Mouse (Mus musculus) heart, embryonic 14.5 days (tissue): ENCODE measurements around the gene Mib2. TPM values are rescaled to one million over a fixed set of nuclear protein-coding genes. Genes with fewer than 3 reads are reported as not detected.

ENCODE experiments used
- ATAC-seq: fragments of 200-750 bp; cut with Nextera tagmentation; 2 replicates; pipeline ENCODE4 v1.8.0; 2017; ENCODE audit warnings: low read depth, moderate TSS enrichment; ENCODE audit not compliant: insufficient number of reproducible peaks, insufficient read depth, low FRiP score
- H3K27ac ChIP-seq, 2 experiments: fragments of 200-500 bp in 1 of 2; fragments of 300-500 bp in 1 of 2; sonication (generic) in 1 of 2; replicated peaks in 1 of 2; 2 replicates each; pipeline ENCODE4 v1.5.1; 2012 to 2014; ENCODE audit warnings: low read depth in 2 of 2, low read length in 2 of 2, control low read depth in 1 of 2, mild to moderate bottlenecking in 1 of 2, mixed read lengths in 1 of 2; ENCODE audit not compliant: control insufficient read depth in 1 of 2, insufficient read depth in 1 of 2
- H3K27me3 ChIP-seq: fragments of 300-500 bp; sonication (generic); 2 replicates; pipeline ENCODE4 v1.6.1; 2014; ENCODE audit warnings: mild to moderate bottlenecking, low read length, control low read depth; ENCODE audit not compliant: control insufficient read depth, insufficient read depth
- H3K36me3 ChIP-seq: fragments of 300-500 bp; sonication (generic); 2 replicates; pipeline ENCODE4 v1.6.1; 2014; ENCODE audit warnings: mild to moderate bottlenecking, control low read depth, low read length, mixed read lengths; ENCODE audit not compliant: control insufficient read depth, insufficient read depth
- H3K4me1 ChIP-seq, 2 experiments: fragments of 200-500 bp in 1 of 2; fragments of 300-500 bp in 1 of 2; sonication (generic) in 1 of 2; 2 replicates each; pipeline ENCODE4 v1.6.1; 2012 to 2014; ENCODE audit warnings: low read length in 2 of 2, control low read depth in 1 of 2, mixed read lengths in 1 of 2; ENCODE audit not compliant: control insufficient read depth in 2 of 2, insufficient read depth in 2 of 2
- H3K4me2 ChIP-seq: fragments of 300-500 bp; sonication (generic); 2 replicates; pipeline ENCODE4 v1.6.1; 2014; ENCODE audit warnings: mild to moderate bottlenecking, low read length
- H3K4me3 ChIP-seq, 2 experiments: fragments of 200-500 bp in 1 of 2; fragments of 300-500 bp in 1 of 2; sonication (generic) in 1 of 2; 2 replicates each; pipeline ENCODE4 v1.5.1; 2012 to 2014; ENCODE audit warnings: low read length in 2 of 2, mild to moderate bottlenecking in 2 of 2, control low read depth in 1 of 2, low read depth in 1 of 2, moderate library complexity in 1 of 2; ENCODE audit not compliant: control insufficient read depth in 1 of 2, insufficient read depth in 1 of 2
- H3K9ac ChIP-seq: fragments of 300-500 bp; sonication (generic); 2 replicates; pipeline ENCODE4 v1.6.1; 2014; ENCODE audit warnings: mild to moderate bottlenecking, low read length
- H3K9me3 ChIP-seq: fragments of 300-500 bp; sonication (generic); 2 replicates; pipeline ENCODE4 v1.6.1; 2016; ENCODE audit warnings: low read length, control low read depth; ENCODE audit not compliant: control insufficient read depth
- WGBS: fragments of 180-500 bp; shearing (Covaris S2); extraction: QIAGEN DNeasy Blood & Tissue Kit; methylation state at CpG from one replicate; pipeline ENCODE4 v1.1.7; 2014; 5-methylcytosine and 5-hydroxymethylcytosine counted together
- polyA plus RNA-seq: library from polyadenylated mRNA; unstranded; fragments of >200 nt; fragmentation: Nextera tagmentation; extraction: Ambion mirVana; gene quantifications from 2 replicates; pipeline ENCODE4 v1.2.1, GENCODE M21; 2014

The Mib2 gene
- polyA plus RNA-seq: 12.5 and 15.3 TPM in 2 replicates

DNA sequence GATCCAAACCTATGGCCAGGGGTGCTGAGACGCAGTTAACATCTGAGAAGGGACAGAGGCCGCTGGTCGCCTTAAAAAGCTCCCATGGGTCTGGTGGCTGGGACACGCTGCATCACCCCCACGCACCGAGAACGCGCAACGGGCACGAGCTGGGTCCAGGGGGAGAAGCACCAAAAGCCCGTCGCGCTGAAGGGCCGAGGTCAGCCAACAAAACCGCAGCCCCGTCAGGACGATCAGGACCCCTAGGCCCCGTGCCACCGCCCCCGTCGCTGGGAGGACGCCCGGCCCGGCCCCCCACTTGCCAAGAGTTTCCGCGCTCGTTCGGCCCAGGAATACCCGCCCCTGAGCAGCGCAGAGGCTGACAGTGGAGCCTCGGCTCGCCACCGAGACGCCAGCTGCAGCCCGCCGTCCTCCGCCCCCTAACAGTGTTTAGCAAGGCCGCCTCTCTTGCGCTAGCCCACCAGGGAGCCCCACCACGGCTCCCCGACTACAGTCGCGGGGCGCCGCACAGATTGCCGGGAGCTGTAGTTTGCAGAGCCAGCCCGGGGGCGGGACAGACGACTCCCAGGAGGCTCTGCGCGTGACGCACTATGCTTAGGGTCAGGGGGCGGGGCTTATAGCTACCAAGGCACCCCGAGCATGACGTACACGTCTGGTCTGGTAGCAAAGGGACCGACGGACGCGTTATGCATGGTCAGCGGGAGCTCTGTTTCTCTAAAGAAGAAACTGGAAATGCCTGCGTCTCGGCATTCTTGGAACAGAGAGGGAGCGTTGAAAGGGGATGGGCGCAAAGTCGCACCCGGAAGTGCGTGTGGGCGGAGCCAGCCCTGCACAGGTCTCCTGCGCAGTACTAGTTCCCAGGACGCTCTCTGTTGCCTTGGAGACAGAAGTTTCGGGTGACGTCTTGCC is at the start of gene Mib2:
Gene Mib2 (minus strand): TSS at position 510 of the 909 bp plus-strand sequence.
- Histone ChIP-seq H3K4me2 (peak within 1 kb of the TSS; percentile 84), H3K36me3 (peaks cover 21% of the 10 kb centered on the region), H3K27ac (peak within 1 kb of the TSS; percentile 52 to 62; a peak in 3 of 4 replicates), H3K27me3 (no peaks in the 10 kb centered on the region), H3K4me3 (peak within 1 kb of the TSS; percentile 91 to 94), H3K9me3 (no peaks in the 10 kb centered on the region), H3K4me1 (peaks cover 3 to 6% of the 10 kb centered on the region in 2 experiments), H3K9ac (peak within 1 kb of the TSS; percentile 92)
- under 1% methylated on average over 73 of the region's 73 CpGs for WGBS
- peak; percentile 97 for ATAC-seq

DNA sequence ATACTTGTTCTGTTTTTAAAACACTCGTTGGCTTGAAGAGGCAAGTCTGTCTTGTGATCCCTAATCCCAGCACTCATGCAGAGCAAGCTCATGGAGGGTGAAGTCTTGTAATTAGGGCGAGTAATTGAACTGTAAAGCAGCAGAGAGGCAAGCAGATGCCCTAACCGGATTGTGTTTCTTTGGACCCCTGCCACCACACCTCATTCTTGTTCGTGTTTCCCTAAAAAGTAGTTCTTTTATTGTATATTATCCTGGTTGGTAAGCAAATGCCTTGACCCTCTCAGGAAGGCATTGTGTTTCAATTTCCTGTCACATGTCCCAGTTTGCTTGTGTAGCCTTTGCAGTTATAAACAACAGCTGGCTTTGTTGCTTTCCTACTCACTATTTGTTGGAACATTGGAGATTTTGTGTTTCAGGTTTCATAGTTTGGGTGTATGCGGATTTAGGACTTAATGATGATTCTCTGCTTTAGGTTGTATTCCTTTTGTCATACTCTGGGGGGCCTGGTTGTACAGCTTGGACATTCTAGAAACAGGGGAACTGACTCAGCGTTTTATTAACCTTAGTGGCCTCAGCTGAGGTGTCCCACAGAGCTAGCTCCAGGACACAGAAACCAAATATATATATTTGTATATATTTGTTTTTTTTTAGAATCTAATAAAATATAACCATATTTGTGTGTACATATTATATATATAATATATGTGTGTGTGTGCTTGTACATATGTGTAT is 41.7 kb upstream of the Mib2 start:
- H3K27ac ChIP-seq: peak overlapping the region; percentile 10 to 56; a peak in 2 of 4 replicates
- H3K9ac ChIP-seq: no peak overlapping the region
- H3K4me3 ChIP-seq: no peak overlapping the region
- WGBS: 54% methylated on average over 6 of the region's 6 CpGs
- no peaks in the 10 kb centered on the region for H3K27me3 ChIP-seq
- no peaks in the 10 kb centered on the region for H3K9me3 ChIP-seq
- ATAC-seq: no peak
- H3K4me1 ChIP-seq: peaks cover 2 to 19% of the 10 kb centered on the region in 2 experiments; a peak in 3 of 4 replicates
- peaks cover 18% of the 10 kb centered on the region for H3K36me3 ChIP-seq
- no peak overlapping the region for H3K4me2 ChIP-seq

DNA sequence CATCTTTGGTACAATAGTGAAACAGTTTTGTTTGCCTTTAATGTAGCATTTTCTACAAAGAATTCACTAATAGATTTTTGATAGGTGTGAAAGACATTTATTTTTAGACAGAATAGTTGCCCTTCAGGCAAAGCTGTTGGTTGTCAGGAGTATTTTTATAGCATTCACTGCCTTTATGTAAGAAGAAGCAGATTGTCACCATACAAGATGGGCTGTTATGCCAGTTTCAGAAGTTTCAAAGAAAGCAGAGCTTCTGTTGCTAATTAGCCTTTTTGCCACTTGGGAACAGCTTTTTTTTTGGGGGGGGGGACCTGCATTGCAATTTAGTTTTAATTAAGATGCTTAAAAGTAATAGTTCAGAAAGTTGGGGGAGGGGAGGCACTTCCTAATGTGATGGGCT is 40.0 kb upstream of the Mib2 start:
- H3K9me3 ChIP-seq: no peaks in the 10 kb centered on the region
- peaks cover 7% of the 10 kb centered on the region; the same call in 1 of the 2 replicates for H3K36me3 ChIP-seq
- H3K9ac ChIP-seq: no peak overlapping the region
- no peaks in the 10 kb centered on the region for H3K27me3 ChIP-seq
- H3K27ac ChIP-seq: no peak overlapping the region
- no peak overlapping the region for H3K4me3 ChIP-seq
- no peak overlapping the region for H3K4me2 ChIP-seq
- H3K4me1 ChIP-seq: peaks cover 5 to 22% of the 10 kb centered on the region in 2 experiments
- no peak for ATAC-seq

- ATAC-seq: no peak
- Histone ChIP-seq H3K4me2 (no peak overlapping the region), H3K4me1 (peaks cover 5 to 22% of the 10 kb centered on the region in 2 experiments), H3K36me3 (peaks cover 7% of the 10 kb centered on the region; the same call in 1 of the 2 replicates), H3K27me3 (no peaks in the 10 kb centered on the region), H3K27ac (no peak overlapping the region), H3K9ac (no peak overlapping the region), H3K9me3 (no peaks in the 10 kb centered on the region), H3K4me3 (no peak overlapping the region)
- whole genome bisulfite sequencing: 75% methylated on average over 2 of the region's 2 CpGs
These were observed 39.6 kb upstream of the Mib2 start for GRCm38 (mm10) chr4:155708582-155708981.

DNA sequence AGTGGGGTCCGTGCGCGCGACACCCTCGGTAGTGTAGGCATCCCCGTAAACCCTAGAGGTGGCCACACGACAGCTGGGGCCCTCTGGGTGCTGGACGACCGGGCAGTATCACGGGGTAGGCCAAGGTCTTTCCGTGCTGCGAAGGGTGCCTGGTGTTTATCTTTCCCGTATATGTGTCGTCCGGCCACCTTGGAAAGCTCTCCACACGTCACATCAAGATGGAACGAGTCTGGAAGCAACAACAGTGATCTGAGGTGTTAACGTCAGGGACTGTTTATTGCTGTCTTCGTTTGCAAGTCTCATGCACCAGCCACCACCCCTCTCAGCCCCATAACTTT is 36.6 kb upstream of the Mib2 start:
- peaks cover 5 to 22% of the 10 kb centered on the region in 2 experiments for H3K4me1 ChIP-seq
- no peaks in the 10 kb centered on the region for H3K27me3 ChIP-seq
- peak overlapping the region; percentile 76 for H3K4me2 ChIP-seq
- H3K36me3 ChIP-seq: peaks cover 7% of the 10 kb centered on the region; the same call in 1 of the 2 replicates
- H3K27ac ChIP-seq: peak overlapping the region; percentile 81 to 95
- under 1% methylated on average over 19 of the region's 19 CpGs for WGBS
- peak overlapping the region; percentile 87 for H3K9ac ChIP-seq
- ATAC-seq: no peak
- no peaks in the 10 kb centered on the region for H3K9me3 ChIP-seq
- H3K4me3 ChIP-seq: peak overlapping the region; percentile 61 to 84

GRCm38 (mm10) chr4:155704721-155705591 is 36.0 kb upstream of the Mib2 start, which contains the start of gene Ssu72:
TSS of gene Ssu72 (plus strand) at chr4:155704800.
- peak; percentile 93 for ATAC-seq
- Histone ChIP-seq H3K9ac (peak within 1 kb of the TSS; percentile 87), H3K9me3 (no peaks in the 10 kb centered on the region), H3K4me3 (peak within 1 kb of the TSS; percentile 61 to 84), H3K27ac (peak within 1 kb of the TSS; percentile 91 to 95), H3K4me1 (peaks cover 5 to 22% of the 10 kb centered on the region in 2 experiments), H3K36me3 (peaks cover 7% of the 10 kb centered on the region; the same call in 1 of the 2 replicates), H3K27me3 (no peaks in the 10 kb centered on the region), H3K4me2 (peak within 1 kb of the TSS; percentile 76)
- WGBS: under 1% methylated on average over 82 of the region's 83 CpGs
